Mouse (Mus musculus): ENCODE results near the gene Plekhs1. TPM values are rescaled to one million over a fixed set of nuclear protein-coding genes. Genes with fewer than 3 reads are reported as not detected.

The Plekhs1 gene
- polyA plus RNA-seq, 1 experiment: 0.18 TPM

- no peaks in the 10 kb centered on the region; the same call in none of the 2 replicates for H3K4me1 ChIP-seq (ENCODE audit: control insufficient read depth, insufficient read depth, low read length)
- TF ChIP-seq POLR2A (IDR thresholded peaks at IDR 0.05; ENCODE audit: borderline replicate concordance, extremely low read depth, low read depth, low read length): no peak
- TF ChIP-seq CTCF (IDR thresholded peaks at IDR 0.05; ENCODE audit: insufficient read depth, low read length): no peak
- H3K4me3 ChIP-seq (replicated peaks; ENCODE audit: extremely low read depth, low read depth, low read length): no peak overlapping the region
- DNase-seq: no peak
- WGBS: 46% methylated on average over 9 of the region's 9 CpGs
Observed at GRCm38 (mm10) chr19:56535064-56535463, 73.6 kb downstream of the Plekhs1 start.

GRCm38 (mm10) chr19:56535765-56536164 lies 74.3 kb downstream of the Plekhs1 start:
- Histone ChIP-seq H3K4me3 (replicated peaks; ENCODE audit: extremely low read depth, low read depth, low read length) (no peak overlapping the region), H3K4me1 (ENCODE audit: control insufficient read depth, insufficient read depth, low read length) (no peaks in the 10 kb centered on the region; the same call in none of the 2 replicates)
- no peak for DNase-seq
- TF ChIP-seq POLR2A (IDR thresholded peaks at IDR 0.05; ENCODE audit: borderline replicate concordance, extremely low read depth, low read depth, low read length) (no peak), CTCF (IDR thresholded peaks at IDR 0.05; ENCODE audit: insufficient read depth, low read length) (no peak)
- WGBS: 85% methylated on average over 9 of the region's 9 CpGs

Other genes with a start within 250 kb of the Plekhs1 start
- not detected in 2 replicates for gene Habp2, start 174.5 kb upstream of the Plekhs1 start, polyA plus RNA-seq (2012; rRNA removed)
- gene Nrap, start 71.6 kb upstream of the Plekhs1 start, polyA plus RNA-seq (2012; rRNA removed): 1.3 and 9.4 TPM in 2 replicates
- 14.2 and 17.3 TPM in 2 replicates for gene Casp7, start 64.5 kb upstream of the Plekhs1 start, polyA plus RNA-seq (2012; rRNA removed)
- gene Dclre1a, start 86.6 kb downstream of the Plekhs1 start, polyA plus RNA-seq (2012; rRNA removed): 5.1 and 6.3 TPM in 2 replicates
- 17.3 and 28.9 TPM in 2 replicates for gene Nhlrc2, start 86.6 kb downstream of the Plekhs1 start, polyA plus RNA-seq (2012; rRNA removed)